Mouse (Mus musculus): ENCODE data around the gene Meis1. TPM values are rescaled to one million over a fixed set of nuclear protein-coding genes. Genes with fewer than 3 reads are reported as not detected.

Meis1 gene
- polyA plus RNA-seq, 1 experiment from 2014 or later, result 29.4 TPM

- Histone ChIP-seq H3K4me1 (peaks cover 4% of the 10 kb centered on the region; the same call in 1 of the 2 replicates), H3K9me3 (no peaks in the 10 kb centered on the region), H3K4me3 (no peak overlapping the region), H3K9ac (replicated peaks) (no peak overlapping the region), H3K4me2 (replicated peaks) (no peak overlapping the region), H3K27ac (replicated peaks) (no peak overlapping the region), H3K27me3 (no peaks in the 10 kb centered on the region), H3K36me3 (no peaks in the 10 kb centered on the region)
- WGBS, result 66% methylated on average over 7 of the region's 7 CpGs
- ATAC-seq (replicated peaks), result no peak
Observed at GRCm38 (mm10) chr11:18955969-18956368, 62.8 kb downstream of the Meis1 start.

GRCm38 (mm10) chr11:18954852-18955251, 63.9 kb downstream of the Meis1 start:
- Histone ChIP-seq H3K9ac (replicated peaks) (no peak overlapping the region), H3K4me1 (peaks cover 4% of the 10 kb centered on the region; the same call in 1 of the 2 replicates), H3K27me3 (no peaks in the 10 kb centered on the region), H3K4me3 (no peak overlapping the region), H3K4me2 (replicated peaks) (no peak overlapping the region), H3K27ac (replicated peaks) (no peak overlapping the region), H3K36me3 (no peaks in the 10 kb centered on the region), H3K9me3 (no peaks in the 10 kb centered on the region)
- 49% methylated on average over 2 of the region's 2 CpGs for WGBS
- 0 out of 2 replicates have a peak, but pooled peaks have one; percentile 26 for ATAC-seq (replicated peaks)

DNA sequence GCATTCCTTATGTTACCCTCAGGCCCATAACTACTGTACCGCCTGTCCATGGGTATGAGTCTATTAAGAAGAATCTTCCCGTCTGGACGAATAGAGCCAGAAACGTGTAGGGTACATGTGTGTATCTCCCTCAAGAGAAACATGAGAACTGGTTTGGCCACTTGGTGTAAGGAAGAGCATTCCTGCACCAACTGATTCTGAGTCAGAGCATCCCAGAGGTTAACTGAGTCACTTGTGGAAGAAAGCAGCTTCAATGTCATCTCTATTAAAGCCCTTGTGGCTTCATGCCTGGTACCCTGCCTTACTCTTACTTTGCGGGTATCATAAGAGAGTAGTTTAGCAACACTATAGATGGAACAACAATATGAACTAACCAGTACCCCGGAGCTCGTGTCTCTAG, 64.9 kb downstream of the Meis1 start:
- Histone ChIP-seq H3K36me3 (no peaks in the 10 kb centered on the region), H3K4me1 (peaks cover 4% of the 10 kb centered on the region; the same call in 1 of the 2 replicates), H3K27me3 (no peaks in the 10 kb centered on the region), H3K4me2 (replicated peaks) (no peak overlapping the region), H3K9me3 (no peaks in the 10 kb centered on the region), H3K27ac (replicated peaks) (no peak overlapping the region), H3K4me3 (no peak overlapping the region), H3K9ac (replicated peaks) (no peak overlapping the region)
- 90% methylated on average over 7 of the region's 7 CpGs for WGBS
- no peak for ATAC-seq (replicated peaks)

DNA sequence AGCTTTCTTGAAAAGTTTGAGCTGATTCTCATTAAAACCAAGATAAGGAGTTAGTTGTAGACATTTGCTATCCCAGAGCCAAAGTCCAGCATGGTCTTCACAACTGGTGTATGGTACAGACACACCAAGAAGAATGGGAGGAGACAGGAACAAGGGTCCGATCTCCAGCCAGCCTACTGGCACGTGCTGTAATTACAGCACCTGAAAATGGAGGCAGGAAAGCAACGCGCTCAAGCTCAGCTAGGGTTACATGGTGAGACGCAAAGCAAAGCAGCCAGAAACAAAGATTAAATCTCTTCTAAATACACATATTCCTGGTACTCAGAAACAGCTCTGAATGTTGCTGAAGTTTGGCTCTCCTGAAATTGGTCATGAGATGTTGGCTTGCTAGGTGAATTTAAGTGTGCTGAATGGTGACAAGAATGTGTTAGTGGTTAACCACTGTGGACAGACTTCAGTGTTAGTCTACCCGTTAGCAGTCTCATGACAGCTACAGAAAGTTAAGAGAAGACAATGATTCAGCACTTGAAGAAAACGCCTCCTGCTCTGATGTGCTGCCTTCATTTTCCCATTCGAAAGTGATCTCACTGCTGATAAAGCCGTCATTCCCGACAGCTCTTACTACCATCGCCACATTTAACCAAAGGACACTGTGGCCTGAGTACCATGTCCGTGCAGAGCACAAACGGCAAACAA, 70.0 kb downstream of the Meis1 start:
- H3K27me3 ChIP-seq, result no peaks in the 10 kb centered on the region
- no peak overlapping the region for H3K4me2 ChIP-seq (replicated peaks)
- ATAC-seq (replicated peaks), result no peak
- H3K27ac ChIP-seq (replicated peaks), result no peak overlapping the region
- H3K4me1 ChIP-seq, result peaks cover 12% of the 10 kb centered on the region; the same call in 1 of the 2 replicates
- no peak overlapping the region for H3K9ac ChIP-seq (replicated peaks)
- WGBS, result 91% methylated on average over 13 of the region's 13 CpGs
- H3K4me3 ChIP-seq, result no peak overlapping the region
- H3K9me3 ChIP-seq, result no peaks in the 10 kb centered on the region
- H3K36me3 ChIP-seq, result no peaks in the 10 kb centered on the region

DNA sequence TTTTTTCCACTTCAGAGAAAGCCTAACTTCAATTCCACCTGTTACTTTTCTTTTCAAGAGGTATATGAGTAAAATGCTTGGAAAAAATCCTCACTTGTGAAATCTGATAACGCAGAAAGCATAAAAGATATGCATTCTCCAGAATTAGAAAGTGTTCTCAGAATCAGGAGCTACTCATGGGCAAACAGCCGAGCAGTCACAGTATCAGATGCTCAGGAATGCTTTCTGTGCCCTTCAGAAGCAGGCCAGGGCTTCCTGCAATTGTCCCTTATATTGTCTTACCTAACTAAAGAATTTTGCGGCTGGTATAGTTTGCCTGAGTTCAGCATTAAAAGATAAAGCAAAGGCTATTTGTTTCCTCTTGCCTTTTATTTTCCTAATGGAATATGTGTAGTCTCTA, 71.4 kb downstream of the Meis1 start:
- Histone ChIP-seq H3K27me3 (no peaks in the 10 kb centered on the region), H3K9me3 (no peaks in the 10 kb centered on the region), H3K4me3 (no peak overlapping the region), H3K27ac (replicated peaks) (no peak overlapping the region), H3K36me3 (no peaks in the 10 kb centered on the region), H3K9ac (replicated peaks) (no peak overlapping the region), H3K4me2 (replicated peaks) (no peak overlapping the region), H3K4me1 (peaks cover 12% of the 10 kb centered on the region; the same call in 1 of the 2 replicates)
- 80% methylated on average over 3 of the region's 3 CpGs for WGBS
- ATAC-seq (replicated peaks), result no peak

DNA sequence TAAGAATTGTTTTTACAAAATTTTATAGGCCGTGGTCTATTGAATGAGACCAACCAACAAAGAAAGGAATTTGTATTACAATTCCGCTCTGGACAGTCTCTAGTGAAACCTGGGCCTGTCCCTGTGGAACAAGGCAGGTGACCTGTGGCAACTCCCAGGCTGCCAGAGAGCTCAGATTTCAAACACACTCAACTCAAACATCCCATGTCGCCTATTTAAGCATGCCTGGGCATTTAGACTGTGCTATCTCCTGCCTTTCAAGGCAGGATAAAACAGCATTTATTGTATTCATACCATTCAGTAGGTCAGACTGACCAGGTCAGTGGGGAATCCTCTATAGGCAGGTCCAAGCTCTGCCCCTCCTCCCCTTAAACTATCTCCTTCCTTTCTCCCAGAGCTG, 73.0 kb downstream of the Meis1 start:
- H3K36me3 ChIP-seq, result no peaks in the 10 kb centered on the region
- 43% methylated on average over 3 of the region's 3 CpGs for WGBS
- no peaks in the 10 kb centered on the region for H3K9me3 ChIP-seq
- no peak overlapping the region for H3K4me2 ChIP-seq (replicated peaks)
- no peak overlapping the region for H3K9ac ChIP-seq (replicated peaks)
- no peaks in the 10 kb centered on the region for H3K27me3 ChIP-seq
- no peak overlapping the region for H3K27ac ChIP-seq (replicated peaks)
- peaks cover 12% of the 10 kb centered on the region; the same call in 1 of the 2 replicates for H3K4me1 ChIP-seq
- H3K4me3 ChIP-seq, result no peak overlapping the region
- no peak for ATAC-seq (replicated peaks)

DNA sequence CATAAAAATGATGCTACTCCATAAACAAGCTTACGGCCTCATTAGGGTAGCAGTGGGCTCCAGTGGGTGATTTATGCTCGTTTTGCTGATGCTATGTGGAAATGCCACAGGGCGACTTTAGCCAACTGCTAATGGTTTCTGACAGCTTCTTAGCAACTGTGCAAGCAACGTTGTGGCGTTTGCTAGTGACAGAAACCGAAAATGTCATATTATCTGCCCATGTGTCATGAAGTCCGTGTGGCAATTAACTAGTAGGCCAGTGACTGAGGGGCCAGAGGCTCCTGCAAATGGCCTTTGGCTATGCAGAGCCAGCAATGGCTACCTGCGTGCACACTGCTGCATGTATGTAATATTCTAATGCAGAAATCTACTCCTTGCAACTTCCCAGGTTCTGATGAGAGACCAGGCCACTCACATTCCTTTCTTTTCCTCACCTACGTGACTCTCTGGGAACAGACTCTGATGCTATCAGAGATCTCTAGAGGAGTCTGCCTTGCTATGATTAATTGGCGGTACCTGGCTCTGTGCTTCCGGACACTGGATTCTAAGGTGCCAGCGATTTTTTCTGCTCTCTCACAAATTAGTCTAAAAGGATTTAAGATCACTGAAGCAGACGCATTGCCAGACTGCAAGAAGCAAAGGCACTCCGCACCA, 73.7 kb downstream of the Meis1 start:
- H3K36me3 ChIP-seq, result no peaks in the 10 kb centered on the region
- no peaks in the 10 kb centered on the region for H3K27me3 ChIP-seq
- no peak overlapping the region for H3K27ac ChIP-seq (replicated peaks)
- H3K4me3 ChIP-seq, result no peak overlapping the region
- peaks cover 12% of the 10 kb centered on the region; the same call in 1 of the 2 replicates for H3K4me1 ChIP-seq
- H3K9ac ChIP-seq (replicated peaks), result no peak overlapping the region
- ATAC-seq (replicated peaks), result no peak
- H3K4me2 ChIP-seq (replicated peaks), result no peak overlapping the region
- WGBS, result 45% methylated on average over 14 of the region's 14 CpGs
- no peaks in the 10 kb centered on the region for H3K9me3 ChIP-seq

DNA sequence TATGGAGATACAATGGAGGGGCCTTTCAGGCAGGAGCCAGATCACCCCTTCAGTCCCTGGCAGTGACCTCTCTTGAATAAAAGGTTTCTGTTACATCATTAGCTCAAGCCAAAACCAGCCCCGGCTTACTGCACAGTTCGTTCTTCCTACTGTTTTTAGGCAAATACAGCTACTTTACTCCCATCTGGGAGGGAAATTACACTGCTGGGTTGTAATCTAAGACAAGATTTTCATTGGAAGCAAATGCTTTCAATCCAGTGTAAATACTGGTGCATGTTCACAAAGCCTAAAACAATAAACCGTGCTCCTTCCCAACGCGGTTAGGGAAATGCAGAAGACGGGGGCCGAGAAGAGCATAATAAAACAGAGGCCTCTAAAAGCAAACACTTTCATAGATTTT, 74.6 kb downstream of the Meis1 start:
- ATAC-seq (replicated peaks), result no peak

DNA sequence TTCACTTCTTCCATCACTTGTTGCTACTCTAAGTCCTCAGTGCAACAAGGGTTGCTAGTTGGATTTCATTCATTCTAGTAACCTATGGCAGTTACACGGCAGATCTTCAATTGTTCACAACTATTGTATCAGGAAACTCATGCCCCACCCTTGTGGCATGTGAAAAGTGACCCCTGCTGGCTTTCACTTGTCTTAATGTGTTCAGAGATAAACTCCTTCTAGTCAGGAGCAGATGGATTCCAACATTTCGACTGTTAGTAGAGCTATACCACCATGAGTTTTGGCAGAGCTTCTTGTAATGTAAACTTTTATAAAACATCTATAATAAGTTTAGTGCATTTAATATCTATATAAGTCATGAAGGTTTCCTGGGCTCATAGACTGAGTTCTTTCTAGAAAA, 75.8 kb downstream of the Meis1 start:
- H3K4me1 ChIP-seq, result peaks cover 12% of the 10 kb centered on the region; the same call in 1 of the 2 replicates
- H3K27ac ChIP-seq (replicated peaks), result no peak overlapping the region
- H3K4me3 ChIP-seq, result no peak overlapping the region
- ATAC-seq (replicated peaks), result no peak
- H3K36me3 ChIP-seq, result no peaks in the 10 kb centered on the region
- H3K27me3 ChIP-seq, result no peaks in the 10 kb centered on the region
- no peaks in the 10 kb centered on the region for H3K9me3 ChIP-seq
- WGBS, result 81% methylated on average over 2 of the region's 2 CpGs
- H3K9ac ChIP-seq (replicated peaks), result no peak overlapping the region
- no peak overlapping the region for H3K4me2 ChIP-seq (replicated peaks)

More for the DNA sequence above, 74.6 kb downstream of the Meis1 start:
- H3K9me3 ChIP-seq, result no peaks in the 10 kb centered on the region
- H3K4me3 ChIP-seq, result no peak overlapping the region
- no peak overlapping the region for H3K4me2 ChIP-seq (replicated peaks)
- 43% methylated on average over 7 of the region's 7 CpGs for WGBS
- H3K4me1 ChIP-seq, result peaks cover 12% of the 10 kb centered on the region; the same call in 1 of the 2 replicates
- H3K36me3 ChIP-seq, result no peaks in the 10 kb centered on the region
- no peak overlapping the region for H3K9ac ChIP-seq (replicated peaks)
- no peaks in the 10 kb centered on the region for H3K27me3 ChIP-seq
- H3K27ac ChIP-seq (replicated peaks), result no peak overlapping the region

DNA sequence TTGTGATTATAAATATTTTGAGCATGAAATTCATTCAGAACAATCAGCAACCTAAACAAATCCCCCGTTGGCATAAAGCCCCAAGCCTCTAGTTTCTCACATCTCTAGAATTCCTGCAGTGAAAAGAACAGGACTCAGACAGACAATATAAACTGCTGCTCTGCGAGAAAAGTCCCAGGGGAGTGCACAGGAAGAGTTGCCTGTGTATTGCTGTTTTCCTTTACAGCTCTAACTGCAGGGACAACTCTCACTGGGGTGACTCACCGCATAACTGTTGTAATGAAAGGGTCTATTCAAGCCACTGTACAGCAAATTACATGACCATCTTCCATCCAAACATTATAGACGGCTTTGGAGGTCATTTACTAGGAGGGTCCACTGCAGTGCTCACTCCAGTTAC, 77.9 kb downstream of the Meis1 start:
- no peak overlapping the region for H3K4me3 ChIP-seq
- 0 out of 2 replicates have a peak, but pooled peaks cover 3% of the 10 kb centered on the region for H3K27me3 ChIP-seq
- no peak overlapping the region for H3K9ac ChIP-seq (replicated peaks)
- H3K4me1 ChIP-seq, result peaks cover 12% of the 10 kb centered on the region; the same call in 1 of the 2 replicates
- no peak overlapping the region for H3K27ac ChIP-seq (replicated peaks)
- no peaks in the 10 kb centered on the region for H3K36me3 ChIP-seq
- H3K9me3 ChIP-seq, result no peaks in the 10 kb centered on the region
- 12% methylated on average over 4 of the region's 4 CpGs for WGBS
- no peak for ATAC-seq (replicated peaks)
- H3K4me2 ChIP-seq (replicated peaks), result no peak overlapping the region

DNA sequence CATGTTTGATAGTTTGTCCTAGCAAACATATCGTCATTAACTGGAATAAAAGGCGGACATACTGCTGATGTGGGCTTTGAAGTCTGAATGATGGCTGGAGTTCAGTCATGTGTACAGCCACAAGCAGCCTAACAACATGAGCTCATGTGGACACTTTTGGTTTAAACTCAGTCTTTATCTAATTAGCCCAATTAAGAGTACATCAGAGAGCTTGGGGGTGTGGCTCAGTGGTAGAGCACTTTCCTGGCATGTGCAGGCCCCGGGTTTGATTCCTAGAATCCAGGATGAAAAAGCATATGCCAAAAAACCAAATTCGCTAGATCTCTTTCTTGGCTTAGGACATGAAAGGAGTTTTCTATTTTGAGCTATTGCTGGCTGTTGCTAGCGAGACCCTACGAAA, 83.9 kb downstream of the Meis1 start:
- no peaks in the 10 kb centered on the region for H3K9me3 ChIP-seq
- H3K4me1 ChIP-seq, result peaks cover 31% of the 10 kb centered on the region
- H3K9ac ChIP-seq (replicated peaks), result no peak overlapping the region
- no peaks in the 10 kb centered on the region for H3K36me3 ChIP-seq
- no peak overlapping the region for H3K4me2 ChIP-seq (replicated peaks)
- 25% methylated on average over 6 of the region's 6 CpGs for WGBS
- H3K27ac ChIP-seq (replicated peaks), result no peak overlapping the region
- ATAC-seq (replicated peaks), result peak; percentile 40; the same call in 1 of the 2 replicates
- 0 out of 2 replicates have a peak, but pooled peaks cover 3% of the 10 kb centered on the region for H3K27me3 ChIP-seq
- H3K4me3 ChIP-seq, result no peak overlapping the region

GRCm38 (mm10) chr11:18931001-18931874, 87.5 kb downstream of the Meis1 start:
- no peaks in the 10 kb centered on the region for H3K9me3 ChIP-seq
- ATAC-seq (replicated peaks), result peak; percentile 47; the same call in 1 of the 2 replicates
- peaks cover 42% of the 10 kb centered on the region for H3K4me1 ChIP-seq
- no peak overlapping the region for H3K4me3 ChIP-seq
- no peaks in the 10 kb centered on the region for H3K36me3 ChIP-seq
- H3K27me3 ChIP-seq, result no peaks in the 10 kb centered on the region
- no peak overlapping the region for H3K9ac ChIP-seq (replicated peaks)
- peak overlapping the region; percentile 20 for H3K4me2 ChIP-seq (replicated peaks)
- WGBS, result 39% methylated on average over 15 of the region's 15 CpGs
- peak overlapping the region; percentile 64 for H3K27ac ChIP-seq (replicated peaks)

Data from forebrain, embryonic 15.5 days (tissue).